Mouse (Mus musculus) CH12.LX (cell line): ENCODE results near the gene Asb1. TPM values are rescaled to one million over a fixed set of nuclear protein-coding genes. Genes with fewer than 3 reads are reported as not detected.

ENCODE experiments used
- DNase-seq: peaks from one replicate; pipeline ENCODE4 v3.0.0-alpha.2; 2013; ENCODE audit errors: extremely low read depth
- H3K27ac ChIP-seq: 2 replicates; pipeline ENCODE4 v1.5.1; 2012; ENCODE audit warnings: low read depth, mild to moderate bottlenecking, control low read depth, moderate library complexity; ENCODE audit not compliant: insufficient read depth
- H3K27me3 ChIP-seq: replicated peaks from 2 replicates; pipeline ENCODE3; 2012; ENCODE audit warnings: inconsistent platforms
- H3K36me3 ChIP-seq, 2 experiments: replicated peaks in 1 of 2; 2 replicates each; pipeline versions ENCODE3 to v1.6.1; 2012; ENCODE audit warnings: inconsistent platforms in 1 of 2, low read length in 1 of 2, mild to moderate bottlenecking in 1 of 2, mixed read lengths in 1 of 2, moderate library complexity in 1 of 2; ENCODE audit not compliant: control insufficient read depth in 1 of 2, insufficient read depth in 1 of 2
- H3K4me1 ChIP-seq, 2 experiments: 2 replicates each; pipeline ENCODE4 v1.6.1; 2012; ENCODE audit warnings: inconsistent platforms in 1 of 2, moderate library complexity in 1 of 2; ENCODE audit not compliant: insufficient read depth in 2 of 2, control insufficient read depth in 1 of 2
- H3K4me2 ChIP-seq: 2 replicates; pipeline ENCODE4 v1.6.1; 2012; ENCODE audit warnings: low read depth, mild to moderate bottlenecking, control low read depth; ENCODE audit not compliant: poor library complexity, insufficient read depth, severe bottlenecking
- H3K4me3 ChIP-seq, 3 experiments: fragments of 150-350 bp in 1 of 3; sonication (generic) in 1 of 3; replicated peaks in 1 of 3; 2 replicates each; pipeline versions ENCODE3 to v1.5.1; 2011 to 2012; ENCODE audit warnings: low read depth in 2 of 3, low read length in 2 of 3, mild to moderate bottlenecking in 2 of 3, moderate library complexity in 2 of 3, control low read depth in 1 of 3, improper control_type of control experiment in 1 of 3, inconsistent platforms in 1 of 3, mixed read lengths in 1 of 3; ENCODE audit not compliant: poor library complexity in 1 of 3
- H3K79me2 ChIP-seq: replicated peaks from 2 replicates; pipeline ENCODE4 v1.6.1; 2012; ENCODE audit warnings: mild to moderate bottlenecking, moderate library complexity; ENCODE audit not compliant: control insufficient read depth, poor library complexity, insufficient read depth, severe bottlenecking; ENCODE audit errors: extremely low read depth
- H3K9ac ChIP-seq: 2 replicates; pipeline ENCODE4 v1.6.1; 2012; ENCODE audit warnings: low read depth, mild to moderate bottlenecking, control low read depth, moderate library complexity; ENCODE audit not compliant: insufficient read depth
- H3K9me3 ChIP-seq: replicated peaks from 2 replicates; pipeline ENCODE3; 2012; ENCODE audit warnings: low read length, inconsistent platforms, mixed read lengths
- BHLHE40 ChIP-seq: IDR thresholded peaks from 2 replicates; pipeline ENCODE4 v1.6.1; 2011; ENCODE audit warnings: mild to moderate bottlenecking, low read depth, low read length, improper control_type of control experiment
- CTCF ChIP-seq, 2 experiments: IDR thresholded peaks in 1 of 2; conservative IDR thresholded peaks in 1 of 2; 2 replicates each; pipeline ENCODE4 v1.5.1; 2011 to 2012; ENCODE audit warnings: low read depth in 2 of 2, low read length in 2 of 2, improper control_type of control experiment in 1 of 2, inconsistent platforms in 1 of 2, mild to moderate bottlenecking in 1 of 2, moderate library complexity in 1 of 2
- GABPA ChIP-seq: IDR thresholded peaks from 2 replicates; pipeline ENCODE4 v1.6.1; 2012; ENCODE audit warnings: low read depth, low read length, improper control_type of control experiment, inconsistent platforms; ENCODE audit not compliant: insufficient replicate concordance
- HCFC1 ChIP-seq: IDR thresholded peaks from 2 replicates; pipeline ENCODE4 v1.6.1; 2012; ENCODE audit warnings: low read depth, mild to moderate bottlenecking, inconsistent platforms, low read length, improper control_type of control experiment
- IRF4 ChIP-seq: IDR thresholded peaks from 2 replicates; pipeline ENCODE4 v1.6.1; 2014; ENCODE audit warnings: low read depth, mild to moderate bottlenecking, inconsistent platforms, low read length, improper control_type of control experiment
- JUN ChIP-seq: IDR thresholded peaks from 2 replicates; pipeline ENCODE4 v1.6.1; 2011; ENCODE audit warnings: low read depth, mild to moderate bottlenecking, low read length, improper control_type of control experiment, moderate library complexity; ENCODE audit not compliant: insufficient read depth
- KAT2A ChIP-seq: IDR thresholded peaks from 2 replicates; pipeline ENCODE4 v1.6.1; 2012; ENCODE audit warnings: low read length, improper control_type of control experiment, inconsistent platforms; ENCODE audit not compliant: insufficient replicate concordance
- MAFK ChIP-seq: IDR thresholded peaks from 2 replicates; pipeline ENCODE4 v1.6.1; 2011; ENCODE audit warnings: low read length, improper control_type of control experiment; ENCODE audit not compliant: insufficient replicate concordance
- MAX ChIP-seq: IDR thresholded peaks from 2 replicates; pipeline ENCODE4 v1.6.1; 2011; ENCODE audit warnings: low read length, improper control_type of control experiment
- MAZ ChIP-seq: IDR thresholded peaks from 2 replicates; pipeline ENCODE4 v1.6.1; 2012; ENCODE audit warnings: low read depth, mild to moderate bottlenecking, inconsistent platforms, low read length, improper control_type of control experiment, moderate library complexity
- MEF2A ChIP-seq: IDR thresholded peaks from 2 replicates; pipeline ENCODE4 v1.6.1; 2014; ENCODE audit warnings: low read depth, mild to moderate bottlenecking, inconsistent platforms, low read length, improper control_type of control experiment, borderline replicate concordance
- MYC ChIP-seq: IDR thresholded peaks from 2 replicates; pipeline ENCODE4 v1.6.1; 2011; ENCODE audit warnings: low read depth, mild to moderate bottlenecking, improper control_type of control experiment, low read length
- NELFE ChIP-seq: IDR thresholded peaks from 2 replicates; pipeline ENCODE4 v1.6.1; 2011; ENCODE audit warnings: low read depth, low read length, improper control_type of control experiment
- NRF1 ChIP-seq: IDR thresholded peaks from 2 replicates; pipeline ENCODE4 v1.6.1; 2014; ENCODE audit warnings: low read depth, mild to moderate bottlenecking, inconsistent platforms, low read length, improper control_type of control experiment, moderate library complexity
- PAX5 ChIP-seq: IDR thresholded peaks from 2 replicates; pipeline ENCODE4 v1.6.1; 2012; ENCODE audit warnings: low read length, inconsistent platforms, mixed read lengths
- RAD21 ChIP-seq: IDR thresholded peaks from 2 replicates; pipeline ENCODE4 v1.6.1; 2011; ENCODE audit warnings: low read depth, mild to moderate bottlenecking, low read length, improper control_type of control experiment, moderate library complexity
- SIN3A ChIP-seq: IDR thresholded peaks from 2 replicates; pipeline ENCODE4 v1.6.1; 2012; ENCODE audit warnings: low read length, improper control_type of control experiment, inconsistent platforms
- SMC3 ChIP-seq: IDR thresholded peaks from 2 replicates; pipeline ENCODE4 v1.6.1; 2011; ENCODE audit warnings: low read depth, low read length, improper control_type of control experiment
- TCF12 ChIP-seq: IDR thresholded peaks from 2 replicates; pipeline ENCODE4 v1.6.1; 2014; ENCODE audit warnings: low read depth, mild to moderate bottlenecking, inconsistent platforms, low read length, improper control_type of control experiment
- USF2 ChIP-seq: conservative IDR thresholded peaks from 2 replicates; pipeline ENCODE4 v1.6.1; 2011; ENCODE audit warnings: low read depth, low read length, improper control_type of control experiment
- dilution Hi-C: fragments of 300-500 bp; cut with MboI; formaldehyde crosslinking; loops from 2 replicates; pipeline ENCODE4 v1.14.3; 2020; ENCODE audit warnings: low sequenced_read_pairs; ENCODE audit not compliant: extremely low pct_unique_long_range_greater_than_20kb, extremely low pct_ligation_motif_present
- in situ Hi-C: fragments of 300-500 bp; cut with MboI; formaldehyde crosslinking; loops from 3 replicates; pipeline ENCODE4 v1.14.3; 2019; ENCODE audit warnings: low sequenced_read_pairs, low pct_ligation_motif_present, low pct_unique_long_range_greater_than_20kb, mixed read lengths
- polyA plus RNA-seq: library from polyadenylated mRNA; unstranded; fragments of >175 nt; gene quantifications from 2 replicates; pipeline ENCODE4 v1.2.1, GENCODE M21; 2012; ENCODE audit warnings: low read depth; ENCODE audit not compliant: insufficient read length
- total RNA-seq, 2 experiments: library from RNA; depleted of rRNA; stranded (reverse); fragments of 300-350 nt in 1 of 2; fragments of >200 nt in 1 of 2; gene quantifications; 2 replicates each; pipeline ENCODE4 v1.2.3; 2012 to 2014

The Asb1 gene
- total and polyA plus RNA-seq, 3 experiments: 6.1 to 9.5 (median 6.4) TPM

DNA sequence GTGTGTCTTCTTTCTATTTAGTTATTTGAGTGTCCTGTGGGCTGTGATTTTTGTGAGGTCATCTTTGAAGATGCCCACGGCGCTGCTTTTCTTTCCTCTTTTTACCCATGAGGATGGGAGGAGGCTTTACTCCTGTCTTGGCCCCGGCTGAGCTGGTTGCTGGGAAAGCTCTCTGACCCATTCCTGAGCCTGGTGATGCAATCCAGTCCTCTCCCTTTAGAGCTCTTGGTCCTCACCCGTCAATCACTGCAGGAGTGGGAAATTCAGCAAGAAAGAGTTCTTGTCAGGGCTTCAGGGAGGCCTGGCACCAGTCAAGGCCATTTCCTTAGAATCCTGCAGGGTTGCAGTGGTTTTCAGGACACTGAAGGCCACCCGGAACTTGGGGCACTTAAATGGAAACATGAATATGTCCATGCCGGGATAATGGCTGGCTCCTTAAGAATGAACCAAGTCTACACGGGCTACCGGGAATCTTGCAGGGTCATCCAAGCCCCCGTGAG is 55.2 kb downstream of the Asb1 start:
- Histone ChIP-seq H3K9me3 (peaks cover 15% of the 10 kb centered on the region), H3K36me3 (no peaks in the 10 kb centered on the region), H3K9ac (no peak overlapping the region), H3K27ac (no peak overlapping the region), H3K4me2 (no peak overlapping the region), H3K4me3 (no peak overlapping the region), H3K27me3 (peaks cover 85% of the 10 kb centered on the region), H3K79me2 (no peaks in the 10 kb centered on the region), H3K4me1 (no peaks in the 10 kb centered on the region)
- in situ Hi-C loops: no loop called here
- no peak for DNase-seq
- dilution Hi-C loops: no loop called here
- TF ChIP-seq PAX5: no peak

DNA sequence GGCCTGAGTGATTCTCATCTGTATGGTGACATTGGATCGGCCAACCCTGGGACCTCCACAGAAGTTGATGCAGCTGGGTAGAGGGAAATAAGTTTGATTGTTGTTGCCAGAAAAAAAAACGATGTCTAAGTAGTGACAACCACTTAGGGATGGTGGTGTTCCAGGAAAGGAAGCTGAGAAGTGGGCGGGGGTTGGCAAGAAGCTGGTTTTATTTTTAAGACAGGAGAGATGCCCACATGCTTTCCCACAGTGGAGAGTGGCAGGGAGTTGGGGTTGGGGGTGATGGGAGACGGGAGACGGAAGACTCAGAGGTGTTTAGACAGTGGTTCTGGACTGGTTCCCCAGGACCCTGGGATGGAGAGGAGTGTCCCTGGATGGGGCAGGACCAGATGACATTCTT is 57.3 kb downstream of the Asb1 start:
- dilution Hi-C loops (no loop called here), in situ Hi-C loops (no loop called here)
- TF ChIP-seq KAT2A (no peak), NELFE (no peak), MEF2A (no peak), JUN (no peak), GABPA (no peak), SIN3A (no peak)

DNA sequence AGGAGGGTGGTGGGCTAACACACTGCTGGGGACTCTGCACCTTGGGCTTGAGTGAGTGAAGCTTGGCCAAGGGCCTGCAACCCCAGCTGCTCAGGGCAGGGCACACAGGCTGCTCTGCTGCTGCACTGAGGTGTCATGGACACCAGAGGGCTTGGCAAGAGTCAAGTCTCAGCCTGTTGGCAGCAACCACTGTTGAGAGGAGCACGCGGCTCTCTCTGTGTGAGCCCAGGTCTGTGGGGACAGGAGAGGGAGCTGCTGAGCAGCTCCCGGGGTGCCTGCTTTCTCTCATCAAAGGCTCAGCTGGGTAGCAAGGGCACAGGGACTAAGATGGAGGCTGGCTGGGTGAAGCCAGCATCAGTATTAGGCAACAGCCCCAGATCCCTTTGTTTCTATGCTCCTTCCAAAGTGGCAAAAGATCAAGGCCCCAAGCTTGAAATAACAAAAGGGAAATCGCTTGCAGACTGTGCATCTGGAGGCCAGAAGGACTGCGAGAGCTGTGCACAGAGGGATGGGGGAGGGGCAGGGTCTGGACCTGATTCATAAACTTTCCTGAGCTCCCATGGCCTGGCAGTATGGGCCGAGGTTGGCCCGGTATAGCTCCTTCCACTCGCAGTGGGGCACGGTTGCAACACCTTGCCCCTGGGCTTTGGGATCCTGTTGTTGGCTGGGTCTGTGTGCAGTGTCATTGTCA is 60.5 kb downstream of the Asb1 start:
- TF ChIP-seq IRF4: 0 out of 2 replicates have a peak, but pooled peaks have one; percentile 19
- peak in 1 of 2 experiments; percentile 76; a peak in 2 of 4 replicates for TF ChIP-seq CTCF (conservative IDR thresholded peaks at IDR 0.05 in 1 of 2, IDR thresholded peaks at IDR 0.05 in 1 of 2; ENCODE audit: low read depth in 2 of 2, low read length in 2 of 2)
- no peak for TF ChIP-seq NRF1
- TF ChIP-seq MAZ: no peak
- TF ChIP-seq MAX: peak; percentile 44; the same call in 1 of the 2 replicates
- TF ChIP-seq MAFK: no peak
- TF ChIP-seq TCF12: 0 out of 2 replicates have a peak, but pooled peaks have one; percentile 10
- TF ChIP-seq SMC3: peak; percentile 64
- no peak for TF ChIP-seq SIN3A
- peak; percentile 44; the same call in 1 of the 2 replicates for TF ChIP-seq MYC
- TF ChIP-seq USF2: no peak
- TF ChIP-seq RAD21: peak; percentile 33
- no peak for TF ChIP-seq HCFC1
- no peak for TF ChIP-seq BHLHE40
- in situ Hi-C loops: no loop called here
- Histone ChIP-seq H3K9me3 (no peaks in the 10 kb centered on the region), H3K4me1 (no peaks in the 10 kb centered on the region), H3K9ac (no peak overlapping the region), H3K27ac (no peak overlapping the region), H3K79me2 (no peaks in the 10 kb centered on the region), H3K4me3 (no peak overlapping the region), H3K36me3 (no peaks in the 10 kb centered on the region), H3K27me3 (peaks cover 91% of the 10 kb centered on the region), H3K4me2 (no peak overlapping the region)
- dilution Hi-C loops: no loop called here
- peak; percentile 34 for DNase-seq

More for the DNA sequence above, 57.3 kb downstream of the Asb1 start:
- Histone ChIP-seq H3K36me3 (no peaks in the 10 kb centered on the region), H3K4me1 (no peaks in the 10 kb centered on the region), H3K27me3 (peaks cover 86% of the 10 kb centered on the region), H3K27ac (no peak overlapping the region), H3K4me2 (no peak overlapping the region), H3K79me2 (no peaks in the 10 kb centered on the region), H3K4me3 (no peak overlapping the region), H3K9me3 (peaks cover 11% of the 10 kb centered on the region), H3K9ac (no peak overlapping the region)
- DNase-seq: no peak
